20 mouse cellular contexts compared by ENCODE assay signal in the genomic region with DNA sequence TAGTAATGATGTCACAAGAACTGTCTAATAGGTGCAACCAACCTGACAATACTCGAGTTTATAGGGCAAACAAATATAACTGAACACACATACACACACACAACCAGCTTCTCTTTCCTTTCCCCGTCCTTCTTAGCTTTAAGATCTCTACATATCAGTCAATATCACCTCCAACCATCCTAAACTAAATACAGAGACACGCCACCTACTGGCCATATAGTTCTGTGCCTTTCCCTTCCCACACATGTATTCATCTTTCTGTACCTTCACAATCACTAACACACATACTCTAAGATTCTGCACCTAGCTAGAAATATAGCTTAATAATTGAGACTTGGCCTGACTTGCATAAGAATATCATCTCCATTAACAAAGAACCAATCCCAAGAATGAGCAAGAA.
DNase-seq lines count a peak whose midpoint lies in the region; ATAC-seq and TF ChIP-seq lines count a peak whose summit lies in the region.
"Had no signal": no experiment of that assay in that cellular context is flagged by ENCODE, and none has a peak within 500 bp of the region (broad histone marks: within the 10 kb centered on the region; RNA-seq: fewer than 3 reads in every experiment).

No protein-coding gene starts in this region.

- TF ChIP-seq CTCF in forebrain, postnatal 0 days (IDR thresholded peaks at IDR 0.05; ENCODE audit: low read depth): peak; percentile 19; the same call in 1 of the 2 replicates
- TF ChIP-seq CTCF in intestine, postnatal 0 days (IDR thresholded peaks at IDR 0.05; ENCODE audit: low read depth): 0 out of 2 replicates have a peak, but pooled peaks have one; percentile 8

- H3K9ac ChIP-seq in forebrain, postnatal 0 days: no peak overlapping the region
- H3K9ac ChIP-seq in forebrain, embryonic 12.5 days: no peak overlapping the region
- H3K9ac ChIP-seq in intestine, postnatal 0 days (ENCODE audit: low read depth, low read length): no peak overlapping the region
- no peak overlapping the region for H3K9ac ChIP-seq in intestine, embryonic 15.5 days
- H3K9ac ChIP-seq: heart, embryonic 12.5 days; hindbrain, embryonic 15.5 days; kidney, embryonic 15.5 days; limb, embryonic 12.5 days; liver, embryonic 12.5 days had no signal

- H3K4me1 ChIP-seq in forebrain, postnatal 0 days (ENCODE audit: insufficient read depth): no peaks in the 10 kb centered on the region
- H3K4me1 ChIP-seq in forebrain, embryonic 12.5 days: no peaks in the 10 kb centered on the region
- no peaks in the 10 kb centered on the region for H3K4me1 ChIP-seq in intestine, postnatal 0 days (replicated peaks; ENCODE audit: control insufficient read depth, insufficient read depth, low read length)
- no peaks in the 10 kb centered on the region for H3K4me1 ChIP-seq in intestine, embryonic 15.5 days (replicated peaks)
- H3K4me1 ChIP-seq: embryonic facial prominence, embryonic 10.5 days; heart, embryonic 12.5 days; hindbrain, embryonic 15.5 days; kidney, embryonic 15.5 days; limb, embryonic 12.5 days; liver, embryonic 12.5 days had no signal

- 65% methylated on average over 3 of the region's 3 CpGs for WGBS in forebrain, postnatal 0 days
- 63% methylated on average over 3 of the region's 3 CpGs for WGBS in forebrain, embryonic 12.5 days
- 64% methylated on average over 3 of the region's 3 CpGs for WGBS in intestine, postnatal 0 days
- WGBS in intestine, embryonic 15.5 days: 60% methylated on average over 3 of the region's 3 CpGs

- no peaks in the 10 kb centered on the region for H3K27me3 ChIP-seq in forebrain, postnatal 0 days (ENCODE audit: insufficient read depth, low read length)
- no peaks in the 10 kb centered on the region for H3K27me3 ChIP-seq in forebrain, embryonic 12.5 days
- no peaks in the 10 kb centered on the region for H3K27me3 ChIP-seq in intestine, postnatal 0 days (replicated peaks; ENCODE audit: control insufficient read depth, insufficient read depth, low read length)
- no peaks in the 10 kb centered on the region for H3K27me3 ChIP-seq in intestine, embryonic 15.5 days (replicated peaks)
- H3K27me3 ChIP-seq: heart, embryonic 12.5 days; hindbrain, embryonic 15.5 days; kidney, embryonic 15.5 days; limb, embryonic 12.5 days; liver, embryonic 12.5 days had no signal

- H3K4me3 ChIP-seq in forebrain, postnatal 0 days (ENCODE audit: low read depth, low read length): no peak overlapping the region
- no peak overlapping the region for H3K4me3 ChIP-seq in forebrain, embryonic 12.5 days (replicated peaks)
- H3K4me3 ChIP-seq in intestine, postnatal 0 days (ENCODE audit: low read depth, low read length): no peak overlapping the region
- H3K4me3 ChIP-seq in intestine, embryonic 15.5 days (replicated peaks): no peak overlapping the region
- H3K4me3 ChIP-seq: embryonic facial prominence, embryonic 10.5 days; heart, embryonic 12.5 days; hindbrain, embryonic 15.5 days; kidney, embryonic 15.5 days; limb, embryonic 12.5 days; liver, embryonic 12.5 days had no signal

- no peak for ATAC-seq in forebrain, postnatal 0 days
- ATAC-seq in forebrain, embryonic 12.5 days (ENCODE audit: low FRiP score): no peak
- no peak for ATAC-seq in intestine, postnatal 0 days
- no peak for ATAC-seq in intestine, embryonic 15.5 days
- ATAC-seq: intestine, embryonic 16.5 days; liver, embryonic 12.5 days had no signal

- H3K36me3 ChIP-seq in forebrain, postnatal 0 days (ENCODE audit: insufficient read depth): no peaks in the 10 kb centered on the region
- H3K36me3 ChIP-seq in forebrain, embryonic 12.5 days (replicated peaks): no peaks in the 10 kb centered on the region
- no peaks in the 10 kb centered on the region for H3K36me3 ChIP-seq in intestine, postnatal 0 days (ENCODE audit: control insufficient read depth, insufficient read depth)
- H3K36me3 ChIP-seq in intestine, embryonic 15.5 days: no peaks in the 10 kb centered on the region
- H3K36me3 ChIP-seq: embryonic facial prominence, embryonic 10.5 days; heart, embryonic 12.5 days; hindbrain, embryonic 15.5 days; kidney, embryonic 15.5 days; limb, embryonic 12.5 days; liver, embryonic 12.5 days had no signal

- H3K9me3 ChIP-seq in forebrain, postnatal 0 days (ENCODE audit: low read length): no peaks in the 10 kb centered on the region
- no peaks in the 10 kb centered on the region for H3K9me3 ChIP-seq in forebrain, embryonic 12.5 days
- H3K9me3 ChIP-seq in intestine, postnatal 0 days (ENCODE audit: control insufficient read depth): no peaks in the 10 kb centered on the region
- no peaks in the 10 kb centered on the region for H3K9me3 ChIP-seq in intestine, embryonic 15.5 days
- H3K9me3 ChIP-seq: embryonic facial prominence, embryonic 10.5 days; heart, embryonic 12.5 days; hindbrain, embryonic 15.5 days; kidney, embryonic 15.5 days; limb, embryonic 12.5 days; liver, embryonic 12.5 days had no signal

- H3K4me2 ChIP-seq in forebrain, postnatal 0 days (ENCODE audit: low read depth): no peak overlapping the region
- no peak overlapping the region for H3K4me2 ChIP-seq in forebrain, embryonic 12.5 days
- no peak overlapping the region for H3K4me2 ChIP-seq in intestine, postnatal 0 days (replicated peaks; ENCODE audit: low read depth)
- no peak overlapping the region for H3K4me2 ChIP-seq in intestine, embryonic 15.5 days (replicated peaks)
- H3K4me2 ChIP-seq: heart, embryonic 12.5 days; hindbrain, embryonic 15.5 days; kidney, embryonic 15.5 days; limb, embryonic 12.5 days; liver, embryonic 12.5 days; midbrain, embryonic 11.5 days had no signal

- DNase-seq in forebrain, postnatal 0 days: no peak
- peak; percentile 9 for DNase-seq in retina, embryonic 14.5 days (ENCODE audit: low spot score)
- no peak for DNase-seq in retina, postnatal 1 day
- no peak for DNase-seq in neural tube, embryonic 10.5 days (ENCODE audit: extremely low spot score, low spot score)
- DNase-seq in kidney, postnatal 4 days: no peak
- DNase-seq: cerebellum, adult 11-12 months; lung, adult 2 months; lung, postnatal 14 days; thymus, postnatal 14 days had no signal

- H3K27ac ChIP-seq in forebrain, postnatal 0 days (ENCODE audit: low read depth, low read length): no peak overlapping the region
- H3K27ac ChIP-seq in forebrain, embryonic 12.5 days: no peak overlapping the region
- no peak overlapping the region for H3K27ac ChIP-seq in intestine, postnatal 0 days (ENCODE audit: low read depth, low read length)
- H3K27ac ChIP-seq in intestine, embryonic 15.5 days: no peak overlapping the region
- H3K27ac ChIP-seq: embryonic facial prominence, embryonic 10.5 days; hindbrain, embryonic 15.5 days; kidney, embryonic 15.5 days; limb, embryonic 12.5 days; liver, embryonic 12.5 days had no signal
